Mouse (Mus musculus) gastrocnemius, postnatal 14 days (tissue): ENCODE measurements around the gene Lpcat3. TPM values are rescaled to one million over a fixed set of nuclear protein-coding genes. Genes with fewer than 3 reads are reported as not detected.
"Not testable (repeated sequence)": the region's sequence is repeated elsewhere in the genome, so short reads cannot be mapped to it uniquely, and the experiment has no call there.

Experiments
- DNase-seq: peaks from one replicate; pipeline ENCODE4 v3.0.0; 2021; ENCODE audit warnings: mixed read lengths
- intact Hi-C: fragments of 180-260 bp; cut with DNase I; formaldehyde crosslinking; loops from one replicate; pipeline ENCODE4 v1.15.1; 2025; ENCODE audit warnings: low total_unique reads
- long read RNA-seq, 2 experiments: library from polyadenylated mRNA; stranded (forward); transcript quantifications; one replicate each; pipeline ENCODE4 v2.0.0; 2021
- total RNA-seq, 2 experiments: library from RNA; stranded (reverse); gene quantifications; 2 replicates each; pipeline ENCODE4 v1.2.3; 2021

Gene Lpcat3
- total RNA-seq: 10 to 100 TPM; 26.3 to 32.3 TPM
- long read RNA-seq, experiment 1, transcript Lpcat3-201 (13 exons, 2,281 nt): major isoform, 33 of 39 reads
- long read RNA-seq, experiment 1, partial matches to known transcripts: 2 of 39 reads
- long read RNA-seq, experiment 1, other reads (novel, unspliced or antisense): 4 of 39 reads
- long read RNA-seq, experiment 2, transcript Lpcat3-201 (13 exons, 2,281 nt): major isoform, 49 of 53 reads
- long read RNA-seq, experiment 2, partial matches to known transcripts: 2 of 53 reads
- long read RNA-seq, experiment 2, other reads (novel, unspliced or antisense): 2 of 53 reads

DNA sequence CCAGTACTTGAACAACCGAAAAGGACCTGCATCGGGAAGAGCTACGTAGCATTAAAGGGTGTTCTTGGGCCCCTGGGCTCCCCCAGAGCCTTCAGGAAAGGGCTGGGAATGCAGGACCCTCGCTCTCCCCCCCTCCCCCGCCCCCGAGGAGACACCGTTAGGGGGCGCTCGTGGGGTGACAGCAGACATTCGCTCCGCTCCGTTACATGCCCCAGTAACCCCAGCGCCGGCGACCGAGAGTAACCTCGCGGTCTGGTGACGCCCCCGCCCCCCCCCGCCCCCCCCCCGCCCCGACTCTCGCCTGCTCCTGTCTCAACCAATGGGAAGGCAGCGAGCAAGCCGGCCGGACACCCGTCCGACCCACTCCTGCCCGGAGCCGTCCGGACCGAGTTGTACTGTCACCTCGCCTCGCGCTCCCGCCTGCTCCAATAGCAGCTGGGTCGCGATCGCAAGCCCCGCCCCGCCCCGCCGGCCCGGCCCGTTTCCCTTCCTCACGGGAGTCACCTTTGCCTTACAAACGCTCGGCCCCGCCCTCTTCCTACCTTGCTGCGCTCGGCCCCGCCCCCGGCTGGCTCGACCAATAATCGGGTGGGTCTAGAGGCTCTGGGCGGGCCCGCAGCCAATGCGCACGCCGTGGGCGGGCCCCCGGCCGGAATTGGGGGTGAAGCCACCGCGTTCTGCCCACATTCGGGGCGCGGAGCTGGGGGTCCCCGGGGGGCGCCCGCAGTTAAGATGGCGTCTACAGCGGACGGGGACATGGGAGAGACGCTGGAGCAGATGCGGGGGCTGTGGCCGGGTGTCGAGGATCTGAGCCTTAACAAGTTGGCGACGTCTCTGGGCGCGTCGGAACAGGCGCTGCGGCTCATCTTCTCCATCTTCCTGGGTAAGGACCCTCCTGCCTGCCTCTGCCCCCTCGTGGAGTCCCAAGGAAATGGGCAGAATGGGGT lies at the start of gene Lpcat3:
Gene Lpcat3 (plus strand): TSS at position 551 of the 947 bp plus-strand sequence.
- intact Hi-C loops: loop anchor here (5.0 kb wide), 1 partner anchor 40 kb away; no protein-coding TSS in a partner anchor

DNA sequence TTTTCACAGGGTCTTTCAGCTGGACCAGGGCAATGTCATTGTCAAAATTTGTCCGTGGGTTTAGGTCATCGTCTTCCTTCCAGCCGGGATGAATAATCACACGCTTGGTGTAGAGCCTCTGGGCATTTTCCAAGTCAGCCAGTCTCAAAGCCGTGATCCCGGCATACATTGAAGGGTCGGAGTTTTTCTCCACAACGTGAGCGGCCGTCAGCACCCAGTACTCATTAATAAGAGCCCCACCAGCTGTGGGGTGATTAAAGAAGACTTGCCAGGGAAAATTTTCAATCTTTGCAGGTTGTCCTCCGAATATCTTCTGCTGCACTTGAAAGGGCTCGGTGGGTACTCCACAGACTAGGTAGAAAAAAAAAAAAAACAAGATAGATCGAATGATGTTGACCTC lies 37.2 kb upstream of the Lpcat3 start:
- intact Hi-C loops: no loop called here
- DNase-seq: no peak

More for the DNA sequence above, at the start of gene Lpcat3:
- DNase-seq: peak; percentile 97

DNA sequence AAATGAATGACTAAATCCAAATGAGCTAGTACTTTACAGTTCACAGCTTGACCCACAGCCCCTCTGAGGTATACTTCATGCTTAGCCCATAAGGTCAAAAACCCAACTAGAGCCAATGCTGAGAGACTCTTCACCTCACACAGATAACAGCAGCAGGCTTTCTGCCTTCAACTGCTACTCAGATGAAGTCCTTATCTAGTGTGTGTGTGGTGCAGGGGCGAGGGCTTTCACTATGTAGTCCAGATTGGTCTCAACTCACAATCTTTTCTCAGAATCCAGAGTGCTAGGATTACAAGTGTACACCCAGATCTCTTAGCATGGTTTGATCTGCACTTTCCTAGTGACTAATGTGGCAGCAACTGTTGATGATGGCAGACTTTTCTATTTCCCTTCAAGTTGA lies 36.6 kb upstream of the Lpcat3 start:
- intact Hi-C loops: not testable (repeated sequence)

DNA sequence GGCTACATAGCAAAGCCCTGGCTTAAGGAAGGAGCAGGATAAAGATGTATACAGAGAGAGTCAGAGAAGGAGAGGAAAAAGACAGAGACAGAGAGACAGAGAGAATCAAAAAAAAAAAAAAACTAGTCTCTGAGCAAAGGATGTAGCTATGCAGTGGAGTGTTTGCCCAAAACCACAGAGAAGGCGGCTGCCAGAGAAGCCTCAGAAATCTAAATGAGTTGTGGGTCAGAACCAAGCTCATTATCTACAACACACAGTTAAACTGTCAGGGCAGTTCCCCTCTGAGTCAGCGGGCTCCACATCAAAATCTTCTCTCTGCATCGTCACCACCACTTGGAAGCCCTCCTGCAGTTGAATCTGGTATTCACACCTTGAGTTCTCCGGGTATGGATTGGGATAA lies 32.1 kb upstream of the Lpcat3 start:
- intact Hi-C loops: no loop called here
- DNase-seq: no peak

More for the DNA sequence above, 36.6 kb upstream of the Lpcat3 start:
- DNase-seq: not testable (repeated sequence)

DNA sequence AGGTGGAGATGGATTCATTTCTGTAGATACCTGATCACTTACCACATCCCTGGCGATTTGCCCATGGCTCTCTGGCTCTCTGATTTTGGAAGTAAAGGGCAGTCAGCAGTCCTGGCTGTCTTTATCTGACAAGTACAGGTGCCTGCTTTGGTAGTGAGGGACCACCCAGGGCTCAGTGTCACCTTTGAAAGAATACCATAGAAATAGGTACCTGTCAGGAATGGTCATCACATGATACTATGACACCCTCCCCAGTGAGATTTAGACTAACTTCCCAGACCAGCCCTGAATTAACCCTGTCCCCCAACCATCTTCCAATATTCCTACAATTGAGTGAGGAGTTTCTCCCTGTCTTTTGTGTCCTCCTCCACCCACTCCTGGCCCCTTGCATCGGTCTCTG lies 26.8 kb upstream of the Lpcat3 start, which contains the start of gene C1s2:
Gene C1s2 (minus strand): TSS at position 101 of the 400 bp plus-strand sequence.
- intact Hi-C loops, DNase-seq: not testable (repeated sequence)

DNA sequence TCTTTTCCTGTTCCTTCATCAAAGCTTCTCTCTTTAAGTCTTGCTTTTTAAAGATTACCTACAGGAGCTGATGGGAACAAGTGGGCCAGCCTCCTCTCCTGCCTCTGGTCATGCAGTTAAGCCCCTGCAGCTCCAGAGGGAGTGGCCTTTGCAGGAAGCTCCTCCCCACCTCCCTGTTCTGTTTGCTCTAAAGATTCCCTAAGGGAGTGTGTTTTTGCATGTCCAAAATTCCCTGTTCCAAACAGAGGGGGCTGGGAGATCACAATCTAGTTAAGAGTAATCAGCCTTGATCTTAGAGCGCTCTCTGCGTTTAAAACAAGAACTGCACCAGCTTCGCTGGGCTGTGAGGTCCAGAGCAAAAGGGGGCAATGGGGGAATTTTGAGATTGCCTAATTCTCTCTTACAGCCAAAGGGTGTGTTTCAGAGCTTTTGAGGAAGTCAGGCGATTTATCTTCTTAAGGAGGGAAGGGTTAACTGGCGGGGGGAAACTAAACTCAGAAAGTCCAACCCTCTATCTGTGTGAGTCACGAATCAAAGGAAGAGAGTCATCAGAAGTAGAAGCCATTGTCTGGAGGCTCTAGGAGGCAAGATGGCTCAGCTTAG lies 25.9 kb upstream of the Lpcat3 start:
- intact Hi-C loops, DNase-seq: not testable (repeated sequence)

DNA sequence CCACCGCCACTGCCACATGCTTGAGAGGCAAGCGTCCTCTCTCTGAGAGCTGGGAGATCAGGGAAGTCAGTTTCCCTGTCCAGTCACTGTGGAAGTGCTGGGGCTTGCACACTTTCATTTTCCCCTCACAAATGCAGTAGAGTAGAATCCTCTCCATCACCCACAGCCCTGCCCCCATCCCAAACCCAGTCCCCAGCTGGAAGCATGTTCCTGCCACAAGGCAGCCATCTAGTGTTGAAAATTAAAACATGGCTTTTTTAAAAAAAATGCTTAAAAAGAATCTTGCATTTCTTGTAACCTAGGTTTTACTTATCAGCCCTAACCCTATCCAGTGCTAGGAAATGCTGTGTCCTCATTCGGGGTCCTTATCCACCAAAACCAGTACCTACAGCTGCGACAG lies 22.8 kb upstream of the Lpcat3 start:
- DNase-seq: no peak
- intact Hi-C loops: loop anchor here (2.0 kb wide), 1 partner anchor 119 kb away; no protein-coding TSS in a partner anchor

DNA sequence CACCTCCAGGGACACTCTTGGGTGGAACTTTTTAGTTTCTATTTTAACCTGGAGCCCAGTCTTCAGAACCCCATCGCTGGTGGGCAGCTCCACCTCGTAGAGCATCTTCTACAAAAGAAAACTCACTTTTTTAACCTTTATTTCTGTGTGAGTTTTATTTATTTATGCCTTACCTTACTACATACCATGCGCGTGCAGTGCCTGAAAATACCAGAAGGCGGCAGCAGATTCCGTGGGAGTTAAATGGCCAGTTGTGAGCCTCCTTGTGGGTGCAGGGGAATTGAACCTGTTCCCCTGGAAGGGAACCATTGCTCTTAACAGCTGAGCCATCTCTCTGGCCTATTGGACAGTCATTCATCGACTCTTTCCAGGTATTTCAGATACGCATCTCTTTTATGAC lies 21.8 kb upstream of the Lpcat3 start:
- DNase-seq: peak; percentile 50
- intact Hi-C loops: loop anchor here (2.0 kb wide), 1 partner anchor 118 kb away; no protein-coding TSS in a partner anchor

DNA sequence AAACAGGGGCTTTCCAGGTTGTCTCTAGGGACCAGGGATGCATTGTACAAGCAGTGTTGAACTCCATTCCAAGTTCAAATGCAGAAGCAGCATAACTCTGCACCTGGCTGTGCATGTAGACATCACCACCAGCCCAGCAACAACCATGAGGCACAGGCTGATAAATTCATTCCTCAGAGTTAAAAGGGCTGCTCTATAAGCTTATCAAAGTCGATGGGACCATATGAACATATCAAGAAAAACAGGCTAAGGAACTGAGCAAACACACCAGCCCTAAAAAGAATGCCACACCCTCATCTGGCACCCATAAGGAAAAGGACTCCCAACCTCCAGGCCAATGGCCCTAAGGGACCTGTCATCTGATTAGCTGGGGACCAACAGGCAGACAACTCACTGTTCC lies 16.4 kb upstream of the Lpcat3 start:
- intact Hi-C loops: no loop called here
- no peak for DNase-seq

DNA sequence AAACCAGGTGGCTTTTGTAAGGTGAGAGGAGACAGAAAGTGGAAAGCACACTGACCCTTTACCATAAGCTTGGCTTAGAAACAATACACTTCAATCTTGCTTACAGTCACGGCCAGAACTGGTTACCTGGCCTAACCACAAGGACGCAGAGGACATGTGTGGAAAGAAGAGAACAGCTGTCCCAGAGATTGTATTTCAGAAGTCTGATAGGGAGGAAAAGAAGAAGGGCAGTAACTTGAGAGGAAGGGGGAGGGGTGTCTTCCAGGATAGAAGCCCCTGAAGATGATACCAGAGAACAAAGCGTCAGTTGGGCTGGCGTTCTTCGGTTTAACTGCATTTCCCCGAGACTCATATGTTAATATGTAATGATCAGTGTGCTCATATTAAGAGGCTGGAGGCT lies 6.9 kb upstream of the Lpcat3 start:
- no peak for DNase-seq
- intact Hi-C loops: loop anchor here (10.0 kb wide), 1 partner anchor 81 kb away; the partner anchor contains the start of gene C1rb

DNA sequence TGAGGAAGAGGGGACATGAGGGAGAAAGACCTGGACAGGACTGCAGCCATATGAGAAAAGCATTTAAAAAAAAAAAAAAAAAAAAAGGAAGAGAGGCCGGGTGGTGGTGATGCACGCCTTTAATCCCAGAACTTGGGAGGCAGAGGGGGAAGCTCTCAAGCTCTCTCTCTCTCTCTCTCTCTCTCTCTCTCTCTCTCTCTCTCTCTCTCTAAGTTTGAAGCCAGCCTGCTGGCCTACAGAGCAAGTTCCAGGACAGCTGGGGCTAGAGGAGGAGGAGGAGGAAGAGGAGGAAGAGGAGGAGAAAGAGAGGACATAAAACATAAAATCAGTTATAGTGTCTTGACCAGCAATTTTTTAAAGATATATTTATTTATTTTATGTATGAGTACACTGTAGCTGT lies 4.8 kb upstream of the Lpcat3 start:
- intact Hi-C loops: loop anchor here (10.0 kb wide), 1 partner anchor 83 kb away; the partner anchor contains the start of gene C1rb
- no peak for DNase-seq

DNA sequence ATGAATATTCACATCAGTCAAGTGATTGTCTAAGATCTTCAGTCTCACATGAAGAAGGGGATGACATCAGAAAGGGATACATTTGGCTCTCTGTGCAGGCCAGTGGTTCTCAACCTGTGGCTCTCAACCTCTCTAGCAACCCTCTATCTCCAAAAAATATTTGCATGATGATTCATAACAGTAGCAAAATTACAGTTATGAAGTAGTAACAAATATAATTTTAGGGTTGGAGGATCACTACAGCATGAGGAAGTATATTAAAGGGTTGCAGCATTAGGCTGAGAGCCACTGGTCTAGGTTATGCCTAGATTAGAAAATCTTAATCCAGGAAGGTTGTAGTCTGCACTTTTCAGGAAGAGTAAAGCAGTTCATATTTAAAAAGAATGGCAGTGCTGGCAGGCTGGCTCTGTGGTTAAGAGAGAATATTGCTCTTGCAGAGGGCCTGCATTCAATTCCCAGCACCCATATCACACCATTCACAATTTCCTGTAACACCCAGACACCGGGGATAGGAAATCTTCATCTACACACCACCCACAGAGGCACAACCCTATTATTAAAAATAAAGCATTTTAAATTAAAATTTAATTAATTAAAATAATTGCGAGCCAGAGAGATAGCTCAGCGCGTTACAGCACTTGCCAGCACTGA lies 1.5 kb upstream of the Lpcat3 start:
- intact Hi-C loops: loop anchor here (5.0 kb wide), 1 partner anchor 41 kb away; no protein-coding TSS in a partner anchor
- no peak for DNase-seq

DNA sequence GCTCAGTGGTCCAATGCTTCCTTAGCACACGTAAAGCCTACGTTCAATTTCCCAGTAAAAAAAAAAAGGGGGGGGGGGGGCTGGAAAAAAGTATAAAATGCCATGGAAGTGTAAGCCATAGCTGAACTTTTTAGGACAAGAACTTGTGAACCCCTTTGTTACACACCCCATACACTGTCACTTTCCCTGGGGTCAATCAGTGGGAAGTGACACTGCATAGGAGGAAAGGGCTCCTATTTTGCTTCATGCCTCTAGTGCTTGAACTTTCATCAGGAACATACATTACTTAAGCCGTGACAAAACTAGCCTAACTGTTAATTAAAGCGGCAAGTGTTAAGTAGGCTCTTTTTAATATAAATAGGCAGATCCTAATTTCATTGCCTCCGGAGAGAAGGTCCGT lies 832 bp upstream of the Lpcat3 start:
- DNase-seq: no peak
- intact Hi-C loops: loop anchor here (5.0 kb wide), 1 partner anchor 40 kb away; no protein-coding TSS in a partner anchor

DNA sequence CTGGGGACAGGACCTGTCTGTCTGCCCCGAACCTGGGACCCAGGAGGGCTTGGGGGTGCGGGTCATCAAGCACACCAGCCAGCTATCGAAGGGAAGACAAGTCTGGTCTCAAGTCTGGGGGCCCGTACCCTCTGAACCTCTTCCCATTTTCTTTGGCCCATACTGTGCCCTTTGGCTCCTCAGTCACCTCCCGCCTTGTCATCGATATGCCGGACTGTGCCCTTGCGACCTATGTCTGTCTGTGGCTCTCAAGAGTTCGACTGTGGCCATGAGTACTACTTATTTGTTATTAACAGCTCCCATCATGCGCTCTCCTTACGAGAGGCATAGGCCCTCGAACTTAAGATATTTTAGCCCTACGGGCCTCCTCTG lies 583 bp downstream of the Lpcat3 start:
- DNase-seq: no peak
- intact Hi-C loops: loop anchor here (5.0 kb wide), 1 partner anchor 39 kb away; no protein-coding TSS in a partner anchor

DNA sequence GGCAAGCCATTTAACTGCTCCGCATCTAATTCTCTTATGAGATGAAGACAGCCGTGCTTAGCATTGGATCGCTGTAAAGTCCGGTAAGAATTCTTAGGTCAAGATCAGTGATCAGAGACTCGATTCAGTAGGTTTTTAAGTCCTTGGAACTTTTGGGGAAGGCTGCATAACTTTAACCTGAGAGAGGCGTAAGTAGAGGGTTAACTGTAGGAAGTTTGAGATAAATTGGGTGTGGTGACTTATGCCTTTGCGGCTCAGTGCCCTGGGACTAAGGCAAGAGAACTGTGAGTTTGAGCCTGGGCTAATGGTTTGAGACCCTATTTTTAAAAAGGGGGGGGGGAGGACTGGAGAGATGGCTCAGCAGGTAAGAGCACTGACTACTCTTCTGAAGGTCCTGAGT lies 1.4 kb downstream of the Lpcat3 start:
- DNase-seq: no peak
- intact Hi-C loops: loop anchor here (5.0 kb wide), 1 partner anchor 38 kb away; no protein-coding TSS in a partner anchor

DNA sequence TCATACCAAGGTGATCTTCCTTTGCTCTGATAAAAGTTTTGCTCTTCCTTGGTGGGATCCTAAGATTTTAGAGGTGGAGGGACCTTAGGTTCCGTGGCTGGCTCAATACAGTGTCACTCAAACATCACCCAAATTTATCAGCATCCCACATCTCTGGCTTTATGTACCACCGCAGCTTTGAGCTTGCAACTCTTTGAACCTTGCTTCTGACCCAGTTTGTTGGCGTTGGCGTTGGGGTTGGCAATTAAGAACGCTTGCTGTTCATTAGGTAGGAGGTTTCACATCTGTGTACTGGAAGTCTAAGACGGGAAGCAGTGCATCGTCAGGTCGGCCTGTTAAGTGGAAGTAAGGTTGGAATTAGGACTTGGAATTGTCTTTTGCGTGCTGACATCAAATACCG lies 2.2 kb downstream of the Lpcat3 start:
- intact Hi-C loops: no loop called here
- no peak for DNase-seq

DNA sequence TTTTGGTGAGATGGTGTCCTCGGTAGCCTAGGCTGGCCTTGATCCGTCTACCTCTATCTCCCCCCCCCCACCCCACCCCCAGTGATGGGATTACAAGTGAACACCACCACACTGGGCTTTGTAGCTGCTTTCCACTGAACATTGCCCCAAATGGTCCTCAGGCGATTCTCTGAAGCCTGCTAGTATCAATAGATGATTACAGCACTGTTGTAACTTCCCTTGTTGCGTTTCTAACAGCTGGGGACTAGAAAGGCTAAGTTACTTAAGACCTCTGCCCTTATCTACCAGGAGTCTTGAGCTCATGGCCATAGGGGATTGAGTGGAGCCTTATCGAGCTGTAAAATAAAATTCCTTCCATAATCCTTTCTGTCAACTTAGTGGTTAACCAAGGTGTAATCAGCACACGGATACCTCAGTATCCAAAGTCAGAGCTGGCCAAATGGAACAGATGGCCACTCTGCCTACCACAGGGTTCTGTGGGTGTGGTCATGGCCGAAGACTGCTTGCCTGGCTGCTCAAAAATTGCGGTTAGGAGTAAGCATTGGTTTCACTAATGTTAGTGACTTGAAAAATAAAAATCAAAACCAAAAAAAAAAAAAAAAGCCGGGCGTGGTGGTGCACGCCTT lies 6.5 kb downstream of the Lpcat3 start:
- intact Hi-C loops: no loop called here
- no peak for DNase-seq

DNA sequence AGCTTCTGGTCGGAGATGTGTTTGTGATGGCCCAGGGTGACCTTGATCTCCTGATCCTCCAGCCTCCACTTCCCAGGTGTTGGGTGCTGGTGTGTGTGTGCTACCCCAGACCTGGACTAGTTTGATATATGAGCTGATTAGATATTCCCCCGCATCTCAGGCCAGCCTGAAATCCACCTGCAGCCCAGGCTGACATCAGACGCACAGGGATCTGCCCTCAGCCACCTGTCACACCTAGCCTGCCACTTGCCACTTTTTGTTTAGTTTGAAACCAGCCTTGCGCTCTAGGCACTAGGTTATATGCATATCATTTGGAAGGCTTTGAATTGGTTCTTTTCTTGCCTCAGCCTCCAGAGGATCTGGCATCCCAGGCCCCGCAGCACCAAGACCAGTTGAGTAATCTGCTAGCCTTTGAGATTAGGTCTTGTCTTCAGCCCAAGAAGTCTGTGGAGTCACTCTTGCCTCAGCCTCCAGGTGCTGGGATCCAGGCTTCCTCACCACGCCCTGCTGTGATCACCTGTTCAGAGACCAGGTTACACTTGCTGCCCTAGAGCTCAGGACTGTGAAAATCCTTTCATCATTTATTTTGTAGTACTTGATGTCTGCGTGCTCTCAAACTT lies 7.6 kb downstream of the Lpcat3 start:
- no peak for DNase-seq
- intact Hi-C loops: no loop called here
